Mouse (Mus musculus): ENCODE data around the gene Rfx8.

- no peak for TF ChIP-seq CTCF (IDR thresholded peaks at IDR 0.05; ENCODE audit: low read depth)
- TF ChIP-seq EP300 (IDR thresholded peaks at IDR 0.05; ENCODE audit: low read depth), result peak; percentile 88
These were observed 33.6 kb upstream of the Rfx8 start for GRCm38 (mm10) chr1:39754224-39754957.
